Mouse (Mus musculus): ENCODE data around the gene Mas1. TPM values are rescaled to one million over a fixed set of nuclear protein-coding genes. Genes with fewer than 3 reads are reported as not detected.
A peak's percentile ranks its signal among the peaks of the same experiment; 100 is the strongest.

The Mas1 gene
- polyA plus RNA-seq, 1 experiment from 2014 or later, result 1.3 TPM

- ATAC-seq (ENCODE audit: insufficient number of reproducible peaks, insufficient read depth, low FRiP score, low TSS enrichment), result peak; percentile 57; the same call in 1 of the 2 replicates
Measured at GRCm38 (mm10) chr17:12810973-12811303, 57.0 kb downstream of the Mas1 start.

GRCm38 (mm10) chr17:12810103-12810972, 57.6 kb downstream of the Mas1 start:
- peak; percentile 71; the same call in 1 of the 2 replicates for ATAC-seq (ENCODE audit: insufficient number of reproducible peaks, insufficient read depth, low FRiP score, low TSS enrichment)
- H3K4me1 ChIP-seq, result 0 out of 2 replicates have a peak, but pooled peaks cover 2% of the 10 kb centered on the region
- no peak overlapping the region for H3K4me2 ChIP-seq (replicated peaks)
- H3K27ac ChIP-seq, result peak overlapping the region; percentile 50; the same call in 1 of the 2 replicates
- no peak overlapping the region for H3K4me3 ChIP-seq
- H3K27me3 ChIP-seq, result no peaks in the 10 kb centered on the region
- WGBS, result 25% methylated on average over 14 of the region's 14 CpGs
- peaks cover 4% of the 10 kb centered on the region; the same call in 1 of the 2 replicates for H3K9me3 ChIP-seq
- no peak overlapping the region for H3K9ac ChIP-seq
- peaks cover 8% of the 10 kb centered on the region; the same call in 1 of the 2 replicates for H3K36me3 ChIP-seq

More at GRCm38 (mm10) chr17:12810973-12811303, 57.0 kb downstream of the Mas1 start:
- Histone ChIP-seq H3K9me3 (peaks cover 4% of the 10 kb centered on the region; the same call in 1 of the 2 replicates), H3K4me1 (0 out of 2 replicates have a peak, but pooled peaks cover 2% of the 10 kb centered on the region), H3K4me2 (replicated peaks) (no peak overlapping the region), H3K27ac (no peak overlapping the region), H3K4me3 (no peak overlapping the region), H3K36me3 (peaks cover 12% of the 10 kb centered on the region), H3K9ac (no peak overlapping the region), H3K27me3 (no peaks in the 10 kb centered on the region)
- WGBS, result 85% methylated on average over 1 of the region's 1 CpGs

- Histone ChIP-seq H3K4me2 (replicated peaks) (no peak overlapping the region), H3K9me3 (peaks cover 4% of the 10 kb centered on the region; the same call in 1 of the 2 replicates), H3K4me1 (0 out of 2 replicates have a peak, but pooled peaks cover 2% of the 10 kb centered on the region), H3K4me3 (no peak overlapping the region), H3K27ac (no peak overlapping the region), H3K9ac (no peak overlapping the region), H3K27me3 (no peaks in the 10 kb centered on the region), H3K36me3 (no peaks in the 10 kb centered on the region)
- ATAC-seq (ENCODE audit: insufficient number of reproducible peaks, insufficient read depth, low FRiP score, low TSS enrichment), result no peak
- WGBS, result 87% methylated on average over 6 of the region's 6 CpGs
Measured at GRCm38 (mm10) chr17:12808851-12809250, 59.1 kb downstream of the Mas1 start.

- no peak overlapping the region for H3K4me2 ChIP-seq (replicated peaks)
- no peaks in the 10 kb centered on the region for H3K9me3 ChIP-seq
- H3K9ac ChIP-seq, result no peak overlapping the region
- 0 out of 2 replicates have a peak, but pooled peaks cover 4% of the 10 kb centered on the region for H3K4me1 ChIP-seq
- no peak overlapping the region for H3K27ac ChIP-seq
- H3K36me3 ChIP-seq, result no peaks in the 10 kb centered on the region
- H3K4me3 ChIP-seq, result no peak overlapping the region
- no peak for ATAC-seq (ENCODE audit: insufficient number of reproducible peaks, insufficient read depth, low FRiP score, low TSS enrichment)
- H3K27me3 ChIP-seq, result no peaks in the 10 kb centered on the region
Measured at GRCm38 (mm10) chr17:12804584-12805445, 63.1 kb downstream of the Mas1 start.

GRCm38 (mm10) chr17:12801861-12802540, 65.9 kb downstream of the Mas1 start:
- H3K27ac ChIP-seq, result 0 out of 2 replicates have a peak overlapping the region, but pooled peaks have one; percentile 23
- H3K9ac ChIP-seq, result no peak overlapping the region
- no peak for ATAC-seq (ENCODE audit: insufficient number of reproducible peaks, insufficient read depth, low FRiP score, low TSS enrichment)
- 0 out of 2 replicates have a peak, but pooled peaks cover 4% of the 10 kb centered on the region for H3K4me1 ChIP-seq
- WGBS, result 51% methylated on average over 9 of the region's 9 CpGs
- H3K27me3 ChIP-seq, result no peaks in the 10 kb centered on the region
- no peaks in the 10 kb centered on the region for H3K36me3 ChIP-seq
- no peak overlapping the region for H3K4me3 ChIP-seq
- no peak overlapping the region for H3K4me2 ChIP-seq (replicated peaks)
- H3K9me3 ChIP-seq, result no peaks in the 10 kb centered on the region

- no peaks in the 10 kb centered on the region for H3K36me3 ChIP-seq
- H3K9me3 ChIP-seq, result no peaks in the 10 kb centered on the region
- H3K4me3 ChIP-seq, result no peak overlapping the region
- no peak for ATAC-seq (ENCODE audit: insufficient number of reproducible peaks, insufficient read depth, low FRiP score, low TSS enrichment)
- H3K27me3 ChIP-seq, result no peaks in the 10 kb centered on the region
- no peak overlapping the region for H3K27ac ChIP-seq
- 89% methylated on average over 12 of the region's 12 CpGs for WGBS
- H3K4me1 ChIP-seq, result peaks cover 15% of the 10 kb centered on the region
- H3K4me2 ChIP-seq (replicated peaks), result no peak overlapping the region
- no peak overlapping the region for H3K9ac ChIP-seq
Measured at GRCm38 (mm10) chr17:12799368-12800275, 68.3 kb downstream of the Mas1 start.

GRCm38 (mm10) chr17:12798571-12798970, 69.4 kb downstream of the Mas1 start:
- Histone ChIP-seq H3K4me2 (replicated peaks) (no peak overlapping the region), H3K9ac (no peak overlapping the region), H3K27me3 (no peaks in the 10 kb centered on the region), H3K4me1 (peaks cover 26% of the 10 kb centered on the region), H3K27ac (no peak overlapping the region), H3K4me3 (no peak overlapping the region), H3K36me3 (no peaks in the 10 kb centered on the region), H3K9me3 (no peaks in the 10 kb centered on the region)
- 89% methylated on average over 3 of the region's 3 CpGs for WGBS
- no peak for ATAC-seq (ENCODE audit: insufficient number of reproducible peaks, insufficient read depth, low FRiP score, low TSS enrichment)

GRCm38 (mm10) chr17:12797427-12798029, 70.4 kb downstream of the Mas1 start:
- Histone ChIP-seq H3K4me3 (no peak overlapping the region), H3K36me3 (no peaks in the 10 kb centered on the region), H3K9me3 (no peaks in the 10 kb centered on the region), H3K9ac (no peak overlapping the region), H3K27ac (no peak overlapping the region), H3K4me1 (peaks cover 33% of the 10 kb centered on the region), H3K4me2 (replicated peaks) (no peak overlapping the region), H3K27me3 (no peaks in the 10 kb centered on the region)
- 88% methylated on average over 3 of the region's 3 CpGs for WGBS
- no peak for ATAC-seq (ENCODE audit: insufficient number of reproducible peaks, insufficient read depth, low FRiP score, low TSS enrichment)

DNA sequence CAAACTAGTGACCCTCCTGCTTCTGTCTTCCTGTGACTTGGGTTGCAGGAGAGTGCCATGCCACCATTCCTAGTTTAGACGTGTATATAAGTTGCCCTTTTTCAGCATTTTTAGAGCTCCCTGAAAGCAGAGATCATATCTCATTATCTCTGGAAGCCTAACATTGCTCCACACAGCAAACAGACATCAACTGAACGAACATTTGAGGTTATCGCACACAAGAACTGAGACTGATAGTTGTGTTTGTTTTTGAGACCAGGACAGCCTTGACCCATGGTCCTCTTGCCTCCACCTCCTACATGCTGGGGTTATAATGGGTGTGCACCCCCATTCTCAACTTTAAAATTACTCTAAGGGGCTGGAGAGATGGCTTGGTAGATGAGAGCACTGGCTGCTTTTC, 71.3 kb downstream of the Mas1 start:
- H3K4me3 ChIP-seq, result no peak overlapping the region
- no peak overlapping the region for H3K9ac ChIP-seq
- ATAC-seq (ENCODE audit: insufficient number of reproducible peaks, insufficient read depth, low FRiP score, low TSS enrichment), result no peak
- 81% methylated on average over 3 of the region's 3 CpGs for WGBS
- H3K36me3 ChIP-seq, result no peaks in the 10 kb centered on the region
- no peaks in the 10 kb centered on the region for H3K27me3 ChIP-seq
- H3K9me3 ChIP-seq, result no peaks in the 10 kb centered on the region
- H3K4me1 ChIP-seq, result peaks cover 36% of the 10 kb centered on the region
- no peak overlapping the region for H3K4me2 ChIP-seq (replicated peaks)
- H3K27ac ChIP-seq, result no peak overlapping the region

- Histone ChIP-seq H3K4me3 (no peak overlapping the region), H3K36me3 (no peaks in the 10 kb centered on the region), H3K4me1 (peaks cover 54% of the 10 kb centered on the region), H3K27me3 (no peaks in the 10 kb centered on the region), H3K4me2 (replicated peaks) (no peak overlapping the region), H3K9me3 (no peaks in the 10 kb centered on the region), H3K9ac (no peak overlapping the region), H3K27ac (peak overlapping the region; percentile 90)
- WGBS, result 22% methylated on average over 8 of the region's 8 CpGs
- no peak; the same call in 1 of the 2 replicates for ATAC-seq (ENCODE audit: insufficient number of reproducible peaks, insufficient read depth, low FRiP score, low TSS enrichment)
Measured at GRCm38 (mm10) chr17:12793660-12794406, 74.1 kb downstream of the Mas1 start.

All from embryonic facial prominence, embryonic 12.5 days (tissue).